Mouse (Mus musculus): ENCODE measurements around the gene Tspan17. TPM values are rescaled to one million over a fixed set of nuclear protein-coding genes. Genes with fewer than 3 reads are reported as not detected.
A peak's percentile ranks its signal among the peaks of the same experiment; 100 is the strongest.

Gene Tspan17
- polyA plus RNA-seq, 1 experiment from 2014 or later = 8.1 TPM

GRCm38 (mm10) chr13:54828508-54828907 is 39.3 kb downstream of the Tspan17 start:
- Histone ChIP-seq H3K4me2 (ENCODE audit: low read depth, low read length, severe bottlenecking) (no peak overlapping the region), H3K27me3 (ENCODE audit: control insufficient read depth, insufficient read depth, low read length) (no peaks in the 10 kb centered on the region), H3K27ac (ENCODE audit: low read depth, low read length) (no peak overlapping the region), H3K9me3 (ENCODE audit: control insufficient read depth, low read length) (no peaks in the 10 kb centered on the region), H3K4me3 (ENCODE audit: low read depth, low read length) (no peak overlapping the region), H3K9ac (ENCODE audit: low read length) (no peak overlapping the region), H3K4me1 (replicated peaks; ENCODE audit: control insufficient read depth, insufficient read depth, low read length) (peaks cover 10% of the 10 kb centered on the region; the same call in 1 of the 2 replicates), H3K36me3 (ENCODE audit: control insufficient read depth, insufficient read depth, low read length) (no peaks in the 10 kb centered on the region)
- DNase-seq (ENCODE audit: low spot score) (no peak), ATAC-seq (replicated peaks; ENCODE audit: low FRiP score) (no peak)
- WGBS = 61% methylated on average over 6 of the region's 6 CpGs

GRCm38 (mm10) chr13:54829450-54829849 is 40.3 kb downstream of the Tspan17 start:
- Histone ChIP-seq H3K4me2 (ENCODE audit: low read depth, low read length, severe bottlenecking) (peak overlapping the region; percentile 32; the same call in 1 of the 2 replicates), H3K36me3 (ENCODE audit: control insufficient read depth, insufficient read depth, low read length) (no peaks in the 10 kb centered on the region), H3K4me3 (ENCODE audit: low read depth, low read length) (no peak overlapping the region), H3K27ac (ENCODE audit: low read depth, low read length) (no peak overlapping the region), H3K9me3 (ENCODE audit: control insufficient read depth, low read length) (no peaks in the 10 kb centered on the region), H3K27me3 (ENCODE audit: control insufficient read depth, insufficient read depth, low read length) (no peaks in the 10 kb centered on the region), H3K4me1 (replicated peaks; ENCODE audit: control insufficient read depth, insufficient read depth, low read length) (peaks cover 10% of the 10 kb centered on the region; the same call in 1 of the 2 replicates), H3K9ac (ENCODE audit: low read length) (peak overlapping the region; percentile 27)
- no peak for ATAC-seq (replicated peaks; ENCODE audit: low FRiP score)
- WGBS = 5% methylated on average over 13 of the region's 13 CpGs
- no peak for DNase-seq (ENCODE audit: low spot score)

GRCm38 (mm10) chr13:54836351-54837030 is 47.3 kb downstream of the Tspan17 start:
- Histone ChIP-seq H3K36me3 (ENCODE audit: control insufficient read depth, insufficient read depth, low read length) (no peaks in the 10 kb centered on the region), H3K4me1 (replicated peaks; ENCODE audit: control insufficient read depth, insufficient read depth, low read length) (peaks cover 2% of the 10 kb centered on the region; the same call in 1 of the 2 replicates), H3K4me3 (ENCODE audit: low read depth, low read length) (no peak overlapping the region), H3K9ac (ENCODE audit: low read length) (no peak overlapping the region), H3K4me2 (ENCODE audit: low read depth, low read length, severe bottlenecking) (no peak overlapping the region), H3K27me3 (ENCODE audit: control insufficient read depth, insufficient read depth, low read length) (no peaks in the 10 kb centered on the region), H3K9me3 (ENCODE audit: control insufficient read depth, low read length) (no peaks in the 10 kb centered on the region), H3K27ac (ENCODE audit: low read depth, low read length) (no peak overlapping the region)
- no peak for DNase-seq (ENCODE audit: low spot score)
- ATAC-seq (replicated peaks; ENCODE audit: low FRiP score) = no peak
- 86% methylated on average over 14 of the region's 14 CpGs for WGBS

- Histone ChIP-seq H3K9ac (ENCODE audit: low read length) (no peak overlapping the region), H3K27ac (ENCODE audit: low read depth, low read length) (no peak overlapping the region), H3K27me3 (ENCODE audit: control insufficient read depth, insufficient read depth, low read length) (no peaks in the 10 kb centered on the region), H3K4me2 (ENCODE audit: low read depth, low read length, severe bottlenecking) (no peak overlapping the region), H3K4me3 (ENCODE audit: low read depth, low read length) (no peak overlapping the region), H3K9me3 (ENCODE audit: control insufficient read depth, low read length) (no peaks in the 10 kb centered on the region), H3K36me3 (ENCODE audit: control insufficient read depth, insufficient read depth, low read length) (no peaks in the 10 kb centered on the region), H3K4me1 (replicated peaks; ENCODE audit: control insufficient read depth, insufficient read depth, low read length) (peaks cover 2% of the 10 kb centered on the region; the same call in 1 of the 2 replicates)
- 79% methylated on average over 5 of the region's 5 CpGs for WGBS
- ATAC-seq (replicated peaks; ENCODE audit: low FRiP score) = no peak
- no peak for DNase-seq (ENCODE audit: low spot score)
Observed at GRCm38 (mm10) chr13:54837061-54837460, 47.9 kb downstream of the Tspan17 start.

GRCm38 (mm10) chr13:54837471-54837889 is 48.3 kb downstream of the Tspan17 start:
- no peak for ATAC-seq (replicated peaks; ENCODE audit: low FRiP score)

GRCm38 (mm10) chr13:54838540-54838939 is 49.4 kb downstream of the Tspan17 start:
- H3K27me3 ChIP-seq (ENCODE audit: control insufficient read depth, insufficient read depth, low read length) = no peaks in the 10 kb centered on the region
- WGBS = 89% methylated on average over 15 of the region's 15 CpGs
- ATAC-seq (replicated peaks; ENCODE audit: low FRiP score) (no peak), DNase-seq (ENCODE audit: low spot score) (no peak)
- H3K4me2 ChIP-seq (ENCODE audit: low read depth, low read length, severe bottlenecking) = no peak overlapping the region
- H3K9me3 ChIP-seq (ENCODE audit: control insufficient read depth, low read length) = no peaks in the 10 kb centered on the region
- H3K9ac ChIP-seq (ENCODE audit: low read length) = no peak overlapping the region
- H3K4me1 ChIP-seq (replicated peaks; ENCODE audit: control insufficient read depth, insufficient read depth, low read length) = peaks cover 2% of the 10 kb centered on the region; the same call in 1 of the 2 replicates
- no peak overlapping the region for H3K4me3 ChIP-seq (ENCODE audit: low read depth, low read length)
- H3K36me3 ChIP-seq (ENCODE audit: control insufficient read depth, insufficient read depth, low read length) = no peaks in the 10 kb centered on the region
- no peak overlapping the region for H3K27ac ChIP-seq (ENCODE audit: low read depth, low read length)

More at GRCm38 (mm10) chr13:54837471-54837889, 48.3 kb downstream of the Tspan17 start:
- no peak overlapping the region for H3K4me2 ChIP-seq (ENCODE audit: low read depth, low read length, severe bottlenecking)
- no peak for DNase-seq (ENCODE audit: low spot score)
- H3K27me3 ChIP-seq (ENCODE audit: control insufficient read depth, insufficient read depth, low read length) = no peaks in the 10 kb centered on the region
- H3K27ac ChIP-seq (ENCODE audit: low read depth, low read length) = no peak overlapping the region
- peaks cover 2% of the 10 kb centered on the region; the same call in 1 of the 2 replicates for H3K4me1 ChIP-seq (replicated peaks; ENCODE audit: control insufficient read depth, insufficient read depth, low read length)
- H3K4me3 ChIP-seq (ENCODE audit: low read depth, low read length) = no peak overlapping the region
- no peaks in the 10 kb centered on the region for H3K9me3 ChIP-seq (ENCODE audit: control insufficient read depth, low read length)
- no peaks in the 10 kb centered on the region for H3K36me3 ChIP-seq (ENCODE audit: control insufficient read depth, insufficient read depth, low read length)
- WGBS = 33% methylated on average over 9 of the region's 9 CpGs
- H3K9ac ChIP-seq (ENCODE audit: low read length) = no peak overlapping the region

- H3K4me2 ChIP-seq (ENCODE audit: low read depth, low read length, severe bottlenecking) = no peak overlapping the region
- H3K4me1 ChIP-seq (replicated peaks; ENCODE audit: control insufficient read depth, insufficient read depth, low read length) = peaks cover 2% of the 10 kb centered on the region; the same call in 1 of the 2 replicates
- WGBS = 75% methylated on average over 6 of the region's 6 CpGs
- H3K9ac ChIP-seq (ENCODE audit: low read length) = no peak overlapping the region
- ATAC-seq (replicated peaks; ENCODE audit: low FRiP score) (no peak), DNase-seq (ENCODE audit: low spot score) (no peak)
- H3K9me3 ChIP-seq (ENCODE audit: control insufficient read depth, low read length) = no peaks in the 10 kb centered on the region
- H3K27ac ChIP-seq (ENCODE audit: low read depth, low read length) = no peak overlapping the region
- H3K36me3 ChIP-seq (ENCODE audit: control insufficient read depth, insufficient read depth, low read length) = no peaks in the 10 kb centered on the region
- no peaks in the 10 kb centered on the region for H3K27me3 ChIP-seq (ENCODE audit: control insufficient read depth, insufficient read depth, low read length)
- H3K4me3 ChIP-seq (ENCODE audit: low read depth, low read length) = no peak overlapping the region
Observed at GRCm38 (mm10) chr13:54839211-54839610, 50.0 kb downstream of the Tspan17 start.

GRCm38 (mm10) chr13:54844579-54844978 is 55.4 kb downstream of the Tspan17 start:
- Histone ChIP-seq H3K36me3 (ENCODE audit: control insufficient read depth, insufficient read depth, low read length) (no peaks in the 10 kb centered on the region), H3K4me3 (ENCODE audit: low read depth, low read length) (no peak overlapping the region), H3K27me3 (ENCODE audit: control insufficient read depth, insufficient read depth, low read length) (no peaks in the 10 kb centered on the region), H3K4me2 (ENCODE audit: low read depth, low read length, severe bottlenecking) (no peak overlapping the region), H3K9me3 (ENCODE audit: control insufficient read depth, low read length) (no peaks in the 10 kb centered on the region), H3K4me1 (replicated peaks; ENCODE audit: control insufficient read depth, insufficient read depth, low read length) (peaks cover 2% of the 10 kb centered on the region; the same call in 1 of the 2 replicates), H3K9ac (ENCODE audit: low read length) (no peak overlapping the region), H3K27ac (ENCODE audit: low read depth, low read length) (no peak overlapping the region)
- no peak for ATAC-seq (replicated peaks; ENCODE audit: low FRiP score)
- DNase-seq (ENCODE audit: low spot score) = no peak
- WGBS = 47% methylated on average over 8 of the region's 8 CpGs
